Mouse (Mus musculus) megakaryocyte-erythroid progenitor cell, adult 5 weeks (primary cell): Measurements from ENCODE around the gene Olfr1444. TPM values are rescaled to one million over a fixed set of nuclear protein-coding genes. Genes with fewer than 3 reads are reported as not detected.

Source experiments
- polyA plus RNA-seq: library from polyadenylated mRNA; stranded (reverse); fragments of >175 nt; gene quantifications from 2 replicates; pipeline ENCODE4 v1.2.3, GENCODE M21; 2012

Gene Olfr1444
- not detected in 2 replicates for polyA plus RNA-seq

DNA sequence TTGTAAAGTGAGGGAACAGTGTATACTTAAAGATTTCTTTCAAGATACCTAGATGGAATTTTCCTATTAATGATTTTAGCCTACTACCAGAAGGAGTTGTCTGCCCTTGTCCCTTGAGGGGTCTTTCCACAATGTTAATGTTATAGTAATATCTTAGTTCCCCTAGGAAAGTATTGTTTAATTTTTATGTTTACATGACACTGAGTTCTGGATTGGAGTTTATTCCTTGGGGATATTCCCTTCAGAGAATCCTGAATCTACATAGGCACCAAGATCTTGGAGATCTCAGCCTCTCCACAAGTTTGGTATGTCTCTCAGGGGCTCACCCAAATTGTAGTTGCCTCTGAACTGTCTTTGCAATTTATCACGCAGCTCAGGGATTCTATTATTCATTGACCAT is at the start of gene Olfr1444:
Gene Olfr1444 (plus strand): TSS at position 301 of the 400 bp plus-strand sequence.

DNA sequence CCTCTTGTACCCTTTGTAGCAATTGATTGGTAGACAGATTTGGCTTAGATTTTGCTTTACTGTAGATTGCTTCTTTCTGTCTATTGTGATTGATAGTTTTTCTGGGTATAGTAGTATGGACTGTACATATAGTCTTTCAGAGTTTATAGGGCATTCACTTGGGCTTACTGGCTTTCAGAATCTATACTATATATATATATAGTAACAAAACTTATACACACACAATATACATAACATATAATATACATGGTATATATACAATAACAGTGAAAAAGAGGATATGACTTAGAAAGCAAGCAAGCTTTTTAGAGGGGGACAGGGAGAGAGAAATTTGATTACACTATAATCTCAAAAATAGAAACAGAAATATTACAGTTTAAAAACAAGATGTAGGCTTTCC is 10.7 kb upstream of the Olfr1444 start, which contains the start of gene Gm5244:
Gene Gm5244 (plus strand): TSS at position 301 of the 400 bp plus-strand sequence.

DNA sequence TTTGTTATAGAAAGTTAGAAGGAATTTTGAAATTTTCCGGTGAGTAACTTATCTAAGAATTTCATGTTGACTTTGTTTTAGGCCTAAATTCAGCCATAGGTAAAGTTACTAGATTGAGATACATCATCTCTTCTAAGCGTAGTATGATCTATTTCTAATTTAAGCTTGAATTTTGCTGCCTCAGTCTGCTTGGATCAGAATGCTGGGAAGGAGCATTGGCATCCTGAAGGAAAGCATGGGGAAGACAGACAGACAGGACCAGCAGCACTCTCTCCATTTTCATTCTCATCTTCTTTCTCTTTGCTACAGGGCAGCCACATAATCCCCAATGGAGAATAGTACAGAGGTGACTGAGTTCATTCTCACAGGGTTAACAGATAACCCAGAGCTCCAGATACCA is 26.5 kb downstream of the Olfr1444 start, which contains the start of gene Olfr1445:
Gene Olfr1445 (plus strand): TSS at position 301 of the 400 bp plus-strand sequence.

DNA sequence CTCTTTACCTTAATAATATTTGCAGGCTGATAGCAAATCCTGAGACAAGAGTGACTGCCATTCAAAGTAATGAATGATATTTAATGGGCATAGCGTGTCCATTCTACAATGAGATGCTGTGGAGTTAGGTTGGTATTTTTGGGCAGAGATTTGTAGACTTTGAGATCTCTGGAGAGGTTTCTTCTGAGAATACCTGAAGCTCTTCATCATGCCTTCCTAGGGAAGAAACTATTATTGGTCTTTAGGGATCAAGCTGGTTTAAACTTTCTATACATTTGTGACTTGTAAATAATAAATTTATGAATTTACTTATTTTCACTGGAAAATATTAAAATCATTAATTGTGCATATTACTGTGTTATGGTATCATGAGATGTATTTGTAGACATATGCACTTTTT is 36.3 kb downstream of the Olfr1444 start, which contains the start of gene Olfr1446:
Gene Olfr1446 (minus strand): TSS at position 101 of the 400 bp plus-strand sequence.

DNA sequence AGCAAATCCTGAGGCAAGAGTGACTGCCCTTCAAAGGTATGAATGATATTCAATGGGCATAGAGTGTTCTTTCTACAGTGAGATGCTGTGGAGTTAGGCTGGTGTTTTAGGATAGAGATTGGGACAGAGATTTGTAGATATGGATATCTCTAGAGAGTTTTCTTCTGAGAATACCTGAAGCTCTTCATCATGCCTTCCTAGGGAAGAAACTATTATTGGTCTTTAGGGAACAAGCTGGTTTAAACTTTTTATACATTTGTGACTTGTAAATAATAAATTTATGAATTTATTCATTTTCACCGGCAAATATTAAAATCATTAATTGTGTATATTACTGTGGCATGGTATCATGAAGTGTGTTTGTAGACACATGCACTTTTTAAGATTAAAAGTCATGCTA is 46.6 kb downstream of the Olfr1444 start, which contains the start of gene Olfr1447:
Gene Olfr1447 (minus strand): TSS at position 101 of the 400 bp plus-strand sequence.

Other genes starting within 250 kb of the Olfr1444 start
- gene Glyat, start 224.0 kb upstream of the Olfr1444 start, polyA plus RNA-seq: 0.05 TPM in 1 of 2 replicates, not detected in the other
- gene Olfr1442, start 186.8 kb upstream of the Olfr1444 start, polyA plus RNA-seq: not detected in 2 replicates
- not detected in 2 replicates for gene Olfr1443, start 179.2 kb upstream of the Olfr1444 start, polyA plus RNA-seq
- not detected in 2 replicates for gene Keg1, start 161.5 kb upstream of the Olfr1444 start, polyA plus RNA-seq
- gene Cntf, start 91.7 kb upstream of the Olfr1444 start, polyA plus RNA-seq: 0.10 and 0.22 TPM in 2 replicates
- 35.3 and 51.8 TPM in 2 replicates for gene Zfp91, start 61.2 kb upstream of the Olfr1444 start, polyA plus RNA-seq
- 0.18 and 0.88 TPM in 2 replicates for gene Lpxn, start 61.1 kb upstream of the Olfr1444 start, polyA plus RNA-seq
- not detected in 2 replicates for gene Gm5244, start 10.6 kb upstream of the Olfr1444 start, polyA plus RNA-seq
- gene Olfr1445, start 26.6 kb downstream of the Olfr1444 start, polyA plus RNA-seq: not detected in 2 replicates
- gene Olfr1446, start 36.2 kb downstream of the Olfr1444 start, polyA plus RNA-seq: not detected in 2 replicates
- gene Olfr1447, start 46.5 kb downstream of the Olfr1444 start, polyA plus RNA-seq: not detected in 2 replicates
- not detected in 2 replicates for gene Olfr1448, start 67.1 kb downstream of the Olfr1444 start, polyA plus RNA-seq
- gene Olfr1449, start 73.6 kb downstream of the Olfr1444 start, polyA plus RNA-seq: not detected in 2 replicates
- not detected in 2 replicates for gene Olfr1450, start 93.0 kb downstream of the Olfr1444 start, polyA plus RNA-seq
- gene Olfr1451, start 137.7 kb downstream of the Olfr1444 start, polyA plus RNA-seq: not detected in 2 replicates
- gene Olfr1453, start 171.0 kb downstream of the Olfr1444 start, polyA plus RNA-seq: not detected in 2 replicates
- not detected in 2 replicates for gene Olfr1454, start 203.3 kb downstream of the Olfr1444 start, polyA plus RNA-seq
- not detected in 2 replicates for gene Olfr1457, start 240.6 kb downstream of the Olfr1444 start, polyA plus RNA-seq
- not detected in 2 replicates for gene Olfr1458, start 249.5 kb downstream of the Olfr1444 start, polyA plus RNA-seq